Mouse (Mus musculus): ENCODE data around the gene Myof.

Myof gene

GRCm38 (mm10) chr19:37954236-37954635 is 89.1 kb downstream of the Myof start:
- DNase-seq (ENCODE audit: low read depth, low spot score), result no peak

- no peak for DNase-seq (ENCODE audit: low read depth, low spot score)
Measured at GRCm38 (mm10) chr19:37946696-37947095, 96.7 kb downstream of the Myof start.

- DNase-seq (ENCODE audit: low read depth, low spot score), result no peak
Measured at GRCm38 (mm10) chr19:37946053-37946452, 97.3 kb downstream of the Myof start.

GRCm38 (mm10) chr19:37939203-37939602 is 104.2 kb downstream of the Myof start:
- DNase-seq (ENCODE audit: low read depth, low spot score), result no peak

GRCm38 (mm10) chr19:37937092-37937491 is 106.3 kb downstream of the Myof start:
- no peak for DNase-seq (ENCODE audit: low read depth, low spot score)

- DNase-seq (ENCODE audit: low read depth, low spot score), result no peak
Measured at GRCm38 (mm10) chr19:37934640-37935039, 108.7 kb downstream of the Myof start.

- DNase-seq (ENCODE audit: low read depth, low spot score), result no peak
Measured at GRCm38 (mm10) chr19:37932198-37932597, 111.2 kb downstream of the Myof start.

- no peak for DNase-seq (ENCODE audit: low read depth, low spot score)
Measured at GRCm38 (mm10) chr19:37927911-37928310, 115.5 kb downstream of the Myof start.

GRCm38 (mm10) chr19:37925323-37925722 is 118.1 kb downstream of the Myof start:
- no peak for DNase-seq (ENCODE audit: low read depth, low spot score)

GRCm38 (mm10) chr19:37924266-37924665 is 119.1 kb downstream of the Myof start:
- no peak for DNase-seq (ENCODE audit: low read depth, low spot score)

GRCm38 (mm10) chr19:37921098-37921497 is 122.3 kb downstream of the Myof start:
- no peak for DNase-seq (ENCODE audit: low read depth, low spot score)

GRCm38 (mm10) chr19:37918515-37918932 is 124.9 kb downstream of the Myof start:
- no peak for DNase-seq (ENCODE audit: low read depth, low spot score)

- no peak for DNase-seq (ENCODE audit: low read depth, low spot score)
Measured at GRCm38 (mm10) chr19:37914261-37914660, 129.1 kb downstream of the Myof start.

GRCm38 (mm10) chr19:37912501-37912900 is 130.9 kb downstream of the Myof start:
- no peak for DNase-seq (ENCODE audit: low read depth, low spot score)

GRCm38 (mm10) chr19:37909830-37910261 is 133.5 kb downstream of the Myof start:
- DNase-seq (ENCODE audit: low read depth, low spot score), result no peak

GRCm38 (mm10) chr19:37907451-37908320 is 135.7 kb downstream of the Myof start:
- no peak for DNase-seq (ENCODE audit: low read depth, low spot score)

- DNase-seq (ENCODE audit: low read depth, low spot score), result no peak
Measured at GRCm38 (mm10) chr19:37906916-37907315, 136.5 kb downstream of the Myof start.

GRCm38 (mm10) chr19:37896081-37896480 is 147.3 kb downstream of the Myof start:
- no peak for DNase-seq (ENCODE audit: low read depth, low spot score)

GRCm38 (mm10) chr19:37891006-37891405 is 152.4 kb downstream of the Myof start:
- no peak for DNase-seq (ENCODE audit: low read depth, low spot score)

- DNase-seq (ENCODE audit: low read depth, low spot score), result peak; percentile 46
Measured at GRCm38 (mm10) chr19:37886355-37887120, 156.8 kb downstream of the Myof start.

- DNase-seq (ENCODE audit: low read depth, low spot score), result no peak
Measured at GRCm38 (mm10) chr19:37881431-37882081, 161.8 kb downstream of the Myof start.

GRCm38 (mm10) chr19:37877511-37878167 is 165.7 kb downstream of the Myof start:
- DNase-seq (ENCODE audit: low read depth, low spot score), result no peak
